Mouse (Mus musculus): ENCODE data around the gene Hipk3.

Gene Hipk3

DNA sequence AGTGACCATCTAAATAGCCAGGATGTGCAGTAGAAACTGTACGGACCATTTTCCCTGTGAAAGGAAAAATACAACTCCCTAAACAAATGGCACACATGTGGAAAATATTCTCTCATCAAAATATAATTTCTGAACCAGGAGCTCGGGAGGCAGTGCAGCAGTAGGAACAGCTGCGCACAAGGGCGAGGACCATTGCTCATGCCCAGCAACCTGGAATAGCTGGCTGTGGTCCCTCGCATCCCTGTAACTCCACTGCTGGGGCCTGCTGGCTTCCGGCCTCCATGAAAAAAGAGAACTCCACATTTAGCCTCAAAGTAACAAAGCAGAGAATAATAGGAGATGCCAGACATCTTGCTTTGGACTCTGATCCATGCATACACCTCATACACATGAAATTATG lies 22.2 kb downstream of the Hipk3 start:
- no peak for DNase-seq (ENCODE audit: extremely low read depth, insufficient read length, low spot score)

DNA sequence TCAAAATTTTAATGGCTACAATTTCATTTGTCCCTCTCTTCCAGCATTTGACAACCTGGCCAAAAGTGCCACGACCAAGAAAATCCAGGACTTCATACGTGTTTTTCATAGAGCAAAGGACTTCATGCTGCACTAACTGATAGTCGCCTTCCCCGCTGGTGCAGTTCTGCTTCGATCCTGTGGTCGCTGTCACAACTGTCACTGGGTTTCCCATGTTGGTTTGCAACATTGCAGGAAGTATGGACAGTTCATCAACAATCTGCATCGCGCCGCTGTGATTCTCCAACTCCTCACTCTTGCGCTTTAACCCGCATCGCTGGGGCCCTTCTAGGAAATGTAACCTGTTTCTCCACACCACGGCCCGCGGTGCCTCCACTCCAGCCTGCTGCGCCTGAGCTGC lies 23.1 kb downstream of the Hipk3 start:
- DNase-seq (ENCODE audit: extremely low read depth, insufficient read length, low spot score) = no peak

DNA sequence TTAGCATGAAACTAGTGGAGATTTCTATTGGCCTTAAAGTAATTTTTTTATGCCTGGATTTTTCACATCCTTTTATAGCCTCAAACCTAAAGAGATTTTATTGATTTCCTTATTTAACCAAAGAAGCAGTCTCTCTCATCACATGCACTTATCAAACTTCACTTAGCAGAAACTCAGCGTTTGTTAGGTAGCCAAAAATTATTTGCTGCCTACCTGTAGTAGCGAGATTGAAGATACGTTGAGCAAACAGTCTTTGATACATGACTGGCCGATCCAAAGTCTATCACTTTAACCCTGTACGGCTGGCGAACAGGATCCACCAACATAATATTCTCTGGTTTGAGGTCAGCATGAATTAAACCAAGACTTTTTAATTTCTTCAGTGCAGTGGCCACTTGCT lies 23.7 kb downstream of the Hipk3 start:
- DNase-seq (ENCODE audit: extremely low read depth, insufficient read length, low spot score) = no peak

DNA sequence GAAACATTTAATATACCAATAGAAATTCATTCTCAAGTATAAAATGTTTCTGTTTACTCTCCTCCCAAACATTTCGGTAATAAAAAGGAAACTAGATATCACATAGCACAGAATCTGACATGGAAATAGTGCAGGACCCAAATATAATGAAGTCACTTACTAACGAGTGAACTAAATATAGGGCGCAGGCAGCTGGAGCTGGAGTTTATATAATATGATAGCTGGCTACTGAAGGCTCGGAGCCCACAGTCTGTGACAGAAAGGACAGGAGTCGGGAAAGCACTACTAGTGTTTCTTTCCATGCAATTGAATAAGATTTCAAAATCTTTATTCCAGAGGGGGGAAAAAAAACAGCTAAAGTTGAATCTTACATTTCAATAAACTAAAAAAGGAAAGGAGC lies 25.8 kb downstream of the Hipk3 start:
- DNase-seq (ENCODE audit: extremely low read depth, insufficient read length, low spot score) = no peak

DNA sequence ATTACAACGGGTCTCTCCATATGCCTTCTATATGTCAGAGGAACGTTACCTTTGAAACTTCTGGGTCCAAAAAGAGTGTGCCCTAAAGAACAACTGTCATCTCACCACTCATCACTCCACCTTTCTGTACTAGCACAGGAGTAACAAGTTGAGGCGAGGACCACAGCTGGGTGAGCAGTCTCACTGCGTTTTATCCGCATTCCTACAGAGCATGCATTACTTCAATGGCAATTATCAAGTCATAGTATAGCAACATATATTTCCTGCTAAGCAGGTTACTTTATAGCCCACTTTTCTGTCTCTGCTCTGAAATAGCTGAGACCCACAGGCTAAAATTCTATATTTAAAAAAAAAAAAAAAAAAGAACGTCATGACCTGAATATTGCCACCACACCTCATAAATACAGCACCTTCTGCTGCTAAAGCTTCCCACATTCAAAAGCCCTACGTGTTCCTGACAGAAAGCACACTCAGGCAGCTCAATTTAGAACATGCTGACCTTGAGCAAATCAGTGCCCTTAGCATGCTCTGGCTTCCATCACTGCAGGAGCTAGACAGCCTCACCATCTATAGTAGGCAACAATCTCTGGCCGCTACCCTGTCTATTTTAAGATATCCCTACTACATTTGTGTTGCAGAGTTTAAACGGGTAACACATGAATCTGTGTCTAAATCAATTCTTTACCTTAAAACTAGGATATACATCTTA lies 27.2 kb downstream of the Hipk3 start:
- DNase-seq (ENCODE audit: extremely low read depth, insufficient read length, low spot score) = no peak

DNA sequence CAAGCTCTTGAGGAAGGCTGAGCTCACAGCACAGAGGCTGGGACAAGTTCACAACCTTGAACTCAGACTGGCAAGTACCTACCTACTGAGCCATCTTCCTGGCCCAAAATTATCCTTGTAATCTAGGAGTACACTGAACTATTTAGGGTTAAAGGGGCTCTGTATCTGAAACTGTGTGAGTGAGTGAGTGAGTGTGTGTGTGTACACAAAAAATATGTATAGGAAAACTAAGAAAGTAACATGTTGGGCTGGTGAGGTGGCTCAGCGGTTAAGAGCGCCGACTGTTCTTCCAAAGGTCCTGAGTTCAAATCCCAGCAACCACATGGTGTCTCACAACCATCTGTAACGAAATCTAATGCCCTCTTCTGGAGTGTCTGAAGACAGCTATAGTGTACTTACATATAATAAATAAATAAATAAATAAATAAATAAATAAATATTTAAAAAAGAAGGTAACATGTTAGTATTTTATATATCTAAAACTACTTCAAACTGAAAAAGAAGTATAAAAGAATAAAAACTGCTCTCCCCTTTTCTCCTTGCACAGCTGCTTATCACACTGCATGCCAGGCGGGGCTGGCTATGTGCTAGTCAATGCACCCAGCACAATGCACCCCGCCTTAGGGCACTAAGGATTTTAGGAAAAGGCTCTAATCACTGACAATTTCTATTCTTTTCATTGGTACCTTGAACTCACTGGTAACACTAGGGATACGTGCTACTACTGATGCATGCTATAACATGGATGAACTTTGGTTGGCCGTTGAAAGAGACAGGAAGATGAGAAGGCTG lies 28.4 kb downstream of the Hipk3 start:
- DNase-seq (ENCODE audit: extremely low read depth, insufficient read length, low spot score) = no peak

DNA sequence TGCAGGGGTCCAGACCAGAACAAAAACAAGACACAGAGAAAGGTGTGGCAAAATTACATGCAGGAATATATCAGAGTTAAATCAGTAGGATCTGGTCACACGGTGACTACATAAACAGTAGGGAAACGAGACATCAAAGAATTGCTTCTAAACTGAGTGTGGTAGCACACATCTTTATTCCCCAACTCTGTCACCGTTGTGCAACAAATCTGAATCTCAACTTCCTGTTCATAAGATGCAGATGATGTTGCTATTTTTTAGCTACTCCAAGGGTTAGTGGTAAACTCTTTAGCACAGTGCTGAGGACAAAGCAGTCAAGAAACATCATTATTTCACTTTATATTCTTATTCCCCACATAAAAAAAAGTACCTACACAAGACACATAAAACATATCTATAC lies 34.2 kb downstream of the Hipk3 start:
- DNase-seq (ENCODE audit: extremely low read depth, insufficient read length, low spot score) = no peak

DNA sequence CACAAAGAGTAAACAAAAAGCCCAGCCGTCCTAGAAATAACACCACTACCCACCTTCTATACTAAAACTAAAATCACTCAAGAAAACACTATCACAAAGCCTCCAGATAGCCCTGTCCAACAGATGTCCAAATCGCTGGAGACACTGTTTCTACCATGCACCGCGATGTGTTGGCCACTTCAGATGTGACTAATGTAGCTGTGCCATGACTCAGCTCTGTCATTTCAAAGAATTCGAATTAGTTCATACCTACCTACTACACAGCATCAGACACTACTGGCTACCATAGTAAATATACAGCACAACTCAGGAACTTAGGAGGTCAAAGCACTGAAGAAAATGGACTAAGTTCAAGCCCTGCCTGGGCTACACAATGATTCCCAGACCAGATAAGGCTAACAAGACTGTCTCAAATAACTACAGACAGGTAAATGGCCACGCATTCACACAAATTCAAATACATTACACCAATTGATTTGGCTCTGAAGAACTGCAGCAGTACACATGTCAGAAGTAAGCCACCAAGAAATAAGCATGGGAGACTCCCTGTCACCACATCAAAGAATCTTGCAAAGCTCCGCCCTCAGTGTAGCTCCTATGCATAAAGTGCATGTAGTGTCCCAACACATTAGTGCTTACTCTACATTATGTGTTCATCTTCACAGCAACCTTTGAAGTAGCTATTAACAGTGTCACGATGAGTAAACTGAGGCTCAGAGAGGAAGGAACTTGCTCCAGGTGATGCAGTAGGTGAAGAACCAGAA lies 35.5 kb downstream of the Hipk3 start:
- peak; percentile 10 for DNase-seq (ENCODE audit: extremely low read depth, insufficient read length, low spot score)

DNA sequence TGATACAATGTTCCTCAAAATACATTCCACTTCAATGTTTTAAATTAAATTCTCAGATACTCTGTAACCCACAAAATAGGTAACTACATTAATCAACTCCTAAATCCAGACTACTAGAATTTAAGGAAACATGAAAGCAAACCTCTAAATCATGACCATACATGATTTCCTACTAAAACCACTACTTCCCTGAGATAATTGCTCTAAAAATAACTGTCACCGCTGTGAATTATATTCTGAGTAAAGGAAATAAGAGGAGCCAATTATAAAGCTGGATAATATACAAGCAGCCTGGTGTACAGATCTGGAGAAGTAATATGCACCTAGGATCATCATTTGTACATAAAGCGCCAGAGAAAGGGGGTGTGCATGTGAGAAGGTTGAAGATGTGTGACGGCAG lies 37.1 kb downstream of the Hipk3 start:
- no peak for DNase-seq (ENCODE audit: extremely low read depth, insufficient read length, low spot score)

DNA sequence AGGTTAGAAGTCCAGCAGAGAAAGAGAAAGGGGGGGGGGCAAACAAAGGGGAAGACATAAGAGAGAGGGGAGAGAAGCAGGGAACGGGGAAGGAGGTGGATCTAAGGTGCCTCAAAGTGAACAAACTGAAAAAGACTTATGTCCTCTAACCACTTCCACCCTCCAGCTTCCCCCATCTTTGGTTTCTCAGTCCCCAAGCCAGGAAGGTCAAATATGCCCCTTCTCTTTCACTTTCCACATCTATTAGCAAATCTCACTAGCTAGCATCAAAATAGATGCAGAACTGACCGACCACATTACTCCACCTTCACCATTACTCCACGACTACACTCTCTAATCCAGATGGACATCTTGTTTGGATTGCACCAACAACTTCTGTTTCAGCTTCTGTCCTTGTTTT lies 43.6 kb downstream of the Hipk3 start:
- no peak for DNase-seq (ENCODE audit: extremely low read depth, insufficient read length, low spot score)

DNA sequence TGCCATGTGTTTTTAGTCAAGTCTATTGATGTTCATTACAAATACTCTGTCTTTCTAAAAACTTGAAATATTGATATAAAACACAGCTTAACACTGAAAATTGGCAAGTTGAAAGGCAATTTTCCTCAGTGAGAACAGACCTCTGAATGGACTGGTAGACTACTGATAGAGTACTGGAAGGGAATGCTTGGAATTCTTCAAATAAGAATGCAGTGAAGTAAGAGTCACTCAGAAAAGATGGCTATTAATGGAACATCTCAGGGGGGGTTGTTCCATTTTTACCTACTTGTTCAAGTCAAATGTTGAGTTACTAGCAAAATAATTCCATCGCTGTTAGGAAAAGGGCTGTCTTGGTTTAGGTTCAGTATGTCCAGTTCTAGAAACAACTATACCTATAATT lies 45.1 kb downstream of the Hipk3 start:
- no peak for DNase-seq (ENCODE audit: extremely low read depth, insufficient read length, low spot score)

DNA sequence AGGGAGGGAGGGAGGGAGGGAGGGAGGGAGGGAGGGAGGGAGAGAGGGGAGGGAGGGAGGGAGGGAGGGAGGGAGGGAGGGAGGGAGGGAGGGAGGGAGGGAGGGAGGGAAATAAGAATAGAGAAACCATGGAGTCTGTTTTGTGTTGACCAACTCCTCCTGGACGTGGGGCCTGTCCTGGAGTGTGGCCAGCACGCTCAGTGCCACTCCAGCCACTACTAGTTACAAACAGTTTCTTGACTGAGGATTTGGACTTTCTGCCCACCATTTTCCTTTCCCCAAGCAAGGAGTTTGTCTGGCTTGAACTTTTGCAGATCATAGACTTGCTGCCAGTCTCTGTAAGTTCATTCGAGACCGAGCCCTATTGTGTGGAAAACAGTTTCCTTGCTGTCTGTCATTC lies 46.0 kb downstream of the Hipk3 start:
- no peak for DNase-seq (ENCODE audit: extremely low read depth, insufficient read length, low spot score)

DNA sequence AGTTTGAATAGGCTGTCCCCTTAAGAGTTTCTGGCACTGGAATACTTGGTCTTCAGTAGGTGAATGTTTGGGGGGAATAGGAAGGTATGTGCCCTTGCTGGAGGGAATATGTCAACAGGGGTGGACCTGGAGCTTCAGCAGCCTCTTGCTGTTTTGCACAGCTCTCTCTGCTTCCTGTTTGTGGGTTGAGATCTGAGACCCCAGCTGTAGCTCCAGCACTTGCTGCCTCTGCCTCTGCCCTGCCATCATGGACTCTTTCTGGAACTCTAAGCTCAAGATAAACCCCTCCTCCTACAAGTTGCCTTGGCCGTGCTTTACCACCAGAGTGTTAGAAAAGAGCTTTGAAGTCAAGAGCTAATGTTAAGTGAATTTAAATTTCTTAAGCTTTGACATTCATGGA lies 48.2 kb downstream of the Hipk3 start:
- DNase-seq (ENCODE audit: extremely low read depth, insufficient read length, low spot score) = no peak

DNA sequence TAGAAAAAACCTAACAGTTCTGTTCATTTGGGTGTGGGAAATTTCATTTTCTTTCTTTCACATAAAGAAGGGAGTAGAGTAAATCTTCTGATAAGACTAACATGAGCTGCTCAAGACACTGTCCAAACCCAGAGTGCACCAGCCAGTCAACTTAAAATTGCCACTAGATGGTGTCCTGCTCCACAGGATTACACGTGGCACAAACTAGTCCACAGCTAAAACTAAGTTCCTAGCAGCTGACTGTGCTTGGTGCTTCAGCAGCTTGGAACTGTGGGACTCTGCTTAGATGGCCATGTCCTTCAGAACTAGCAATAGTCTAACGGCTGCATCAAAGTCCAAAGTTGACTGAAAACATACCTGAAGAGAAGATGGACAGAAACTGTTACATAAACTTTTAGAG lies 49.5 kb downstream of the Hipk3 start:
- peak; percentile 13 for DNase-seq (ENCODE audit: extremely low read depth, insufficient read length, low spot score)

DNA sequence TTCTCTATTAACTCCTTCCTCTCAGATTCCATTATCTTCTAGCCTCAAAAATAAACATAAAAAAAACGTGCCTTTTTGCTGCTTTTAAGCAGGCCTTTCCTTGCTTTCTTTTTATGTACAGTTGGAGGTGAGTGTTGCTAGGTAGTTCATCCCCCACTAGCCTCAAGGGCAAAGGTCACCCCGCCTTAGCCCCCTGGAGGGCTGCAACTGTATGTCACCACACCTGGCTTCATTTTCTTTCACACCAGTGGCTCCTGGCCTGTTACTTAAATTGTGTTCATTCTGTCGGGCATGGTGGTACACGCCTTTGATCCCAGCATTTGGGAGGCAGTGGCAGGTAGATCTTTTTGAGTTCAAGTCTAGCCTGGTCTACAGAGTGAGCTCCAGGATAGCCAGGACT lies 51.9 kb downstream of the Hipk3 start:
- DNase-seq (ENCODE audit: extremely low read depth, insufficient read length, low spot score) = no peak

DNA sequence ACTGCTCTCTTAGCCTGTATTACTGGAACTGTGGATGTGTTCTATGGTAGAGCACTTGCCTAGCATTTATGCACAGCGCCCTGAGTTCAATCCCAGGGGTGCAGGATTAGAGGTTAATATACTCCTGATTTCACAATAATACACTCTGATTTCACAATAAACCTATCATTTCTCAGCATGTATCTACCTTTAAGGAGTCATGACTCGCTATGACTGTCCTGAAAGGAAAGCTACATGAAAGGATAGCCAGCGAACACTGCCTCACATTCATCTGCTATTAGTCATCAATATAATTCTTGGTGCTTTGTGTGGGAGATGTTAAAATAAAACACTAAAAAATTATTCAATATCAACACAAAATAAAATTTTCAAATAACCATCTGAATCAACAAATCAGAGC lies 58.0 kb downstream of the Hipk3 start:
- DNase-seq (ENCODE audit: extremely low read depth, insufficient read length, low spot score) = no peak

DNA sequence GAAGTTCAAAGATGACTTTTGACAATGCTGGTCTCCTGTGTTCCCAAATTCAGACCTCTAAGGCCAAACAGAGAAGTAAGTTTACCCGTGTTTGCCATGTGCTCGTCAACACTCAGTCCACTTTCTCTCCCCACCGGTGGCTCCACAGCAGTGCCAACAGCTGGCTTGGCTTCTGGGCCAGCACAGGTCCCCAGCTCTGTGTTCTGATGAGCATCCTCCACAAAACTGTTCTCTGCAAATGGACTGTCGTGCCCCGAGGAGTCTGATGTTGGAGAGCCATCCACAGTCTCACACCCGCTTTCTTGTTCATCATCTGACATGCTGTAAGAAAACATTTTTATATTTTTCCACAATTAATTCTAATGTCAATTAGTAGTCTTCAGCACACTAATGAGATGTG lies 63.2 kb downstream of the Hipk3 start:
- no peak for DNase-seq (ENCODE audit: extremely low read depth, insufficient read length, low spot score)

DNA sequence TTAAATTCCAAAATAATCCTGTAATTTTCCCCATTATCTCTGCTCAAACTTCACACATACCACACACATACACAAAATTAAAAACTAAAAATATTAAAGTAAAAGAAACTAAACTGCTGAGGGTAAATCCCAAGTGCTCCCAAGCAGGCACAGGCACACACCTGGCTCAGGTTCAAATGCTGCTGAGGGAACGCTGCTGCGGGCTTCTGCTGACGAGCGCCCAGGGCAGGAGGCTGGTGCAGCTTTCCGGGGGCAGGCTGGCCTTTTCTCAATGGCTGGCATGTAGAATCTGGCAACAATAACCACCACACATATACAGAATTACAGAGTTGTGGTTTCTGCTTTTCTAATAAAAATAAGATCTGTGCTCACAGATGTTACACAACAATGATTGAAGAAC lies 63.7 kb downstream of the Hipk3 start:
- DNase-seq (ENCODE audit: extremely low read depth, insufficient read length, low spot score) = no peak

DNA sequence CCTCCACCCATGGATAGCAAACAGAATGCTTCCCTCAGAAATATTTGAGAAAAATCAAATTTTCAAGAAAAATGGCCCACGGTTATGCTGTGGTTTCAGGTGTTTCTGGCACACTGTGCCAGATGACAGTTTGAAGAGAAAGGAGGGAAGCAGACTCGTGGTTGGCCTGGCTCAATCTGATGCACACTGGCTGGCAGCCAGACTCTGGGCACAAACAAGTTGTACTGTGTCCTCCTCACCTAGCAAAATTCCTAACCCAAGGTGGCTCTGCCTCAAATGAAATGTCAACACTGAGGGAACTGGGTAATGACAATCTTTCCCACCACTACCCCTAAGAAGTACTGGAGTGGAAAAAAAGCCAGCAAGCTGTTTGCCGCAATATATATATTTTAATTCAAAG lies 68.1 kb downstream of the Hipk3 start:
- no peak for DNase-seq (ENCODE audit: extremely low read depth, insufficient read length, low spot score)

DNA sequence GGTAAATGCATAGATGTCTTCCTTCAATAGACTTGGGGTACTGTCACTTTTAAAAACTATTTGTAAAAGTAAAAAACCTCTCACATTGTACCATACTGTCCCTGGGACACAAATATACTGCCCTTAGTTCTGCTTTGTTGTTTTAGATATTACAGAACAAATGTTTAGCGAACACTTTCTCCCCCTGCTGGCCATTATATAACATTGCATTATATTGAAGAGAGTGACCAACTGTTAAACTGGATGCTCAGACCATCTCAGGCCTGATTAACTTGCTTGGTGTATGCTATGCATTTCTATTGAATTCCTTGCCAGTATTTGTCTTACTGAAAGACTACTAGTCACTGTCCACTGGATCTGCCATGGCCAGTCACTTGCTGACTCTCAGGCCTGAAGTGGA lies 72.0 kb downstream of the Hipk3 start:
- DNase-seq (ENCODE audit: extremely low read depth, insufficient read length, low spot score) = no peak

DNA sequence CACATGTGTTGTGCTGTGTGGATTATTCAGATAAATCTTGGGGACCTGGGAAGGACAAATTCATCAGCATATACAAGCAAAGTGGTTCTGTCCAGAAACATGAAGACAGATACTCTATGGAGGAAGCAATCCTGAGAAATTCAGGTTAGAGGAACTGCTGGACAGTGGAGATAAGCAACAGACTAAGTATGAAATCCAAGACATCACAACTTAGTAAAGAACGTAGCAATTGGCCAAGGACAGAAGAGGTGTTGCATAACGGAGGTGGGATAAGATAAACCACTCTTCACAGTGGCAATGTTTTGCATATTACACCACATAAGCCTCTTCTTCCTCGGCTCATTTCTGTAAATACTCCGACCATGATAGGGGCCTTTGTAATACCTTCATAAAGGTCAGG lies 73.4 kb downstream of the Hipk3 start:
- DNase-seq (ENCODE audit: extremely low read depth, insufficient read length, low spot score) = no peak

DNA sequence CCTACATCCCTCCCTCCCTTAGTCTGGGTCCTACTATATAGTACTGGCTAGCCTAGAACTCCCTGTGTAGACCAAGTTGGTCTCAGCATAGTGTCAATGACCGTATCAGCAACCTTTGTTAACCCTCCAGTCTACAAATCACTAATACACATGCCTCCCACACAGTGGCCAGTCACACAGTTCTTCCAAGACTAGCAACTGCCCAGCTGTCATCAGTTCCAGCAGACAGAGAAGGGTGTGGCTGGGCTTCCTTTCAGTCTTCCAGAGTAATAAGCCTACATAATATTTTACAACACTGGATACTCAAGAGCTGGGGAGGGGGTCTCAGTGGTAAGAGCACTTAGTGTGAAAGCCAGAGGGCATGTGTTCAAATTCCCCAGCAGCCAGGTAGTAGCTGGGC lies 74.2 kb downstream of the Hipk3 start:
- no peak for DNase-seq (ENCODE audit: extremely low read depth, insufficient read length, low spot score)

Data from 3134 (cell line).